Mouse (Mus musculus) embryonic fibroblast, embryonic 13.5 days (primary cell): Measurements from ENCODE around the gene Cry2.

Experiments used
- CTCF ChIP-seq: IDR thresholded peaks from 2 replicates; pipeline ENCODE4 v1.5.1; 2011; ENCODE audit warnings: mild to moderate bottlenecking, control low read depth, low read length, moderate library complexity, borderline replicate concordance; ENCODE audit not compliant: insufficient read depth
- POLR2A ChIP-seq: IDR thresholded peaks from 2 replicates; pipeline ENCODE4 v1.6.1; 2011; ENCODE audit warnings: low read depth, mild to moderate bottlenecking, control low read depth, low read length, moderate library complexity

- TF ChIP-seq POLR2A, result no peak
- TF ChIP-seq CTCF, result no peak
These were observed 51.1 kb downstream of the Cry2 start for GRCm38 (mm10) chr2:92382759-92383158.
